Mouse (Mus musculus): Measurements from ENCODE around the gene Sult1a1.
A peak's percentile ranks its signal among the peaks of the same experiment; 100 is the strongest.

Sult1a1 gene

DNA sequence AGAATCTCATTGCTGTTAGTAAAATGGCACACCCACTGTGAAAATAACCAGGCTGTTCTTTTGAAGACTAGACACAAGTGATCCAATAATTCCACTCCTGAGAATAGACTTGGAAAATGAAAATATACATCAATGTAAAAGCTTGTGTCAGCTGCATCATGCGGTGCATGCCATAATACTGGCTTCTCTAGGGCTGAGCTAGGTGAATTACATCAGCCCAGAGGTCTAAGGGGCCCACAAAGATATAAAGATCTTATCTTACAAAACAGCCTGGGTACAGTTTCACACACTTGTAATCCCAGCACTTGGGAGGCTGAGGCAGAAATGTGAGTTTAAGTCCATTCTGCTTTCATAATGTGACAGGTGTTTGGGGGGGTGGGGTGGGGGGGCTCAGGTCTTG, 18.7 kb downstream of the Sult1a1 start:
- no peak for DNase-seq

DNA sequence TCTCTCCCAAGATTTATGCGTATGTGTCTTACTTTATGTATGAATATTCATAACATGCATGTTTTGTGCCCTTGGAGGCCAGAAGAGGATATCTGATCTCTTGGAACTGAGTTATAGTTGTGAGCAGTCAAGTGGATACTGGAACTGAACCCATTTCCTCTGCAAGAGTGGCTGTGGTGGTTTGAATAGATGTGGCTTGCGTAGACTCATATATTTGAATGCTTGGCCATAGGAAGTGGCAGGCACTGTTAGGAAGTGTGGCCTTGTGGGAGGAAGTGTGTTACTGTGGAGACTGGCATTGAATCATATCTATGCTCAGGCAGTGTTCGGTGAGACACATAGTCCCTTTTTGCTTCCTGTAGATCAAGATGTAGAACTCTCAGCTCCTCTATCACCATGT, 20.5 kb downstream of the Sult1a1 start:
- no peak for DNase-seq

DNA sequence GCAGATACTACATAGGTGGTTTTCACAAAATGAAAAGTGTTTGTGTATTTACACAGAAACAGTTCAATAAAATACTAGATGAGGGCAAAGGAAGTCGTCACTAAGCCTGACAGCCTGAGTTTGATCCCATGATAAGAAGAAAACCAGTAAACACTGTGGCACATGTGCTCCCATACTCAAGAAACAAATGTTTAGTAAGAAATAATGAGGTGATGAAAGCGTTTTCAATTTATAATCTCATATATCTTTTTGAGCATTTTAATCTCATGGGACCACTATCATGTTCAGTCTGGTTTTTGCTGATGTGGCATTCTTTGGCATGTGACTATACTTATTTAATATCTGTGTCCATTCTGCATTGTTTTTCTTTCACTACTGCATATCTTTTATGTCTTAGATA, 22.2 kb downstream of the Sult1a1 start:
- DNase-seq: no peak

DNA sequence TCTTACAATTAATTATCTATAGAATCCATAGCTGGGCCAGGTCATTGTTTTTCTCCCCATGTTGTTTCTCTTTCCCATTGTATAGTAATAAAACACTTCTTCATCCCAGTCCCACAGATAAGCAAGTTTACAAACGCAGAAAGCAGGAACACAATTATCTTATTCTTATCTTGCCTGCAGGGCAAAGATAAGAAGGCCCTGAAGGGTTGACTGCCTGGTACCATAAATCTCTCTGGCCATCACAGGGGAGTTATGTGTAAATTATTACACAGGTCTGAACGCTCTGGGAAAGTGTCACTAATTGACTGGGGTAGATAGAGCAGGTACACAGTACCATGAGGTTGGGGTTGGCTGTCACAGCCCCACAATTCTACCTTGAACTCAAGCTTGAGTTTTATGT, 25.4 kb downstream of the Sult1a1 start:
- no peak for DNase-seq

- peak; percentile 96 to 97 for DNase-seq
Observed at GRCm38 (mm10) chr7:126649231-126650051, 26.8 kb downstream of the Sult1a1 start, which contains the start of gene Sgf29. Gene Sgf29, plus strand, starts transcription at chr7:126649309.

DNA sequence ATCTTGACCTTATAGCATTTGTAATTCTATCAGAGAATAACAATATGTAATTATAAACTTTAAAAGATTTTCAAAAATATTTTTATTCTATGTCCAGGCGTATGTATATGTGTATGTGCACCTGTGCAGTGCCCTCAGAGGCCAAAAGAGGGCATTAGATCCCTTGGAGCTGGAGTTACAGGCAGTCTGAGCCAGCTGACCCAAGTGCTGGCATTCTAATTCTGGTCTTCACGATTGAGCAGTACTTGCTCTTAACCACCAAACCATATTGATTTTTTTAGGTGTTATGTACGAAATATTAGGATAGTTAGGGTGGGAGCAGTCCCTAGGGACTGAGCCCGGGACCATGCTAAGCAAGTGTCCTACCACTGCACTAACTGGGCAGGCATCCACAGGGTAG, 27.7 kb downstream of the Sult1a1 start:
- peak; percentile 21 to 45 for DNase-seq

GRCm38 (mm10) chr7:126645708-126646107, 30.5 kb downstream of the Sult1a1 start:
- no peak for DNase-seq

DNA sequence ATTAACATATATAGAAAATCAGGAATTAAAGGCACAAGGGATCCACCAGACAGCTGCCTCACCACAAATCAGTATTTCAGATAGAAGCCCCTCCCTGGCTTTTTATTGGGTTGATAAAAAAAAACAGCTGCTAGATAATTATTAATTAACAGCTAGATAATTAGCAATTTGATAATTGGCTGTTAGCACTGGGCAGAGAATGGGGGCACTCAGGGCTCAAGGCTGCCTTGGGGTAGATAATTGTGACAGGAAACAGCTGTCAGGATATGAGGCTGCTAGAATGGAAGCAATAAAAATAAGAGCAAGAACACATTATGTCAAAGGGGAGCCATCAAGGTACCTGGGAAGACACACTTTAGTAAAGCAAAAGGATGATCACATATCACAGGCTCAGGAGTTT, 31.3 kb downstream of the Sult1a1 start:
- no peak for DNase-seq

- no peak for DNase-seq
Observed at GRCm38 (mm10) chr7:126644345-126644744, 31.9 kb downstream of the Sult1a1 start.

- peak; percentile 63 to 65 for DNase-seq
Observed at GRCm38 (mm10) chr7:126643244-126643617, 33.0 kb downstream of the Sult1a1 start.

DNA sequence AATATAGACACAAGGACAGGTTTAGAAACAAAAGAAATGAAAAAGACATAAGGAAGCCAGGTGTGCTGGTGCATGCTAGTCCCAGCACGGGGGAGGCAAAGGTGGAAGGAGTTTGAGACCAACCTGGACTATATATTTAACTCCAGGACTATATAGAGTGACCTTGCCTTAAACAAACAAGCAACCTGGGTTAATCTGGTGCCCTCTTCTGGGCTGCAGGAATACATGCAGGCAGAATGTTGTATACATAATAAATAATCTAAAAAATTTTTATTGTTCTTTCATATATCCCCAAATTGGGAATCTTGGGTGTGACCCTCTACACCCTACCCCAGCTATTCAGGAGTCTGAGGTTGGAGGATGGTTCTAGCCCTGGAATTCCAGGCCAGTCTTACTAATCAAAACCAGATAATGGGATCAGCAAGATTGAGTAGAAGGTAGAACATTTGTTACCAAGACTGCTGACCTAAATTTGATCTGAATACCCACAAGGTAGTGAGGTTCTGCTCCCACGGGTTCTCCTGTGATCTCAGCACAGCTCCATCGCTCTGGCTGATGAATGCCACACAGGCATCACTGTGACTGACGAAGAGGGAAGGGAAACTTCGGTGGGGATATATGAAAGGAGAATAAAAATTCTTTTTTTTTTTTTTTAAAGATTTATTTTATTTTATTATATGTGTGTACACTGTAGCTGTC, 33.5 kb downstream of the Sult1a1 start:
- no peak for DNase-seq

GRCm38 (mm10) chr7:126636733-126637520, 39.3 kb downstream of the Sult1a1 start:
- DNase-seq: peak; percentile 41 to 46

DNA sequence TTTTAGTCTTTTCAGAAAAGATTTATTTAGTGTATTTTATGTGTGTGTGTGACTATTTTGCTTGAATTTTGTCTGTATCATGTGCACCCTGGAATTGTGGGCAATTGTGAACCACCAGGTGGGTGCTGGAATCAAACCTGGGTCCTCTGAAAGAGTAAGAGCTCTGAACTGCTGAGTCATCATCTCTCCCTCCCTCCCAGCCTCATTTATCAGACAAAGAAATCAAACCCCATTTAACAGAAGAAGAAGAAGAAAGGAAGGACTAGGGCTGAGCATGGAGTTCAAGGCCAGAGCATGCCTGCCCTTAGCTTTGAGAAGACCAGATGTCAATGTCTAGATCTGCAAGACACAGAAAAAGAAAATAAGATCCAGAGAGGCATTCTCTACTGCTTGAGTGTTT, 40.9 kb downstream of the Sult1a1 start:
- DNase-seq: no peak

DNA sequence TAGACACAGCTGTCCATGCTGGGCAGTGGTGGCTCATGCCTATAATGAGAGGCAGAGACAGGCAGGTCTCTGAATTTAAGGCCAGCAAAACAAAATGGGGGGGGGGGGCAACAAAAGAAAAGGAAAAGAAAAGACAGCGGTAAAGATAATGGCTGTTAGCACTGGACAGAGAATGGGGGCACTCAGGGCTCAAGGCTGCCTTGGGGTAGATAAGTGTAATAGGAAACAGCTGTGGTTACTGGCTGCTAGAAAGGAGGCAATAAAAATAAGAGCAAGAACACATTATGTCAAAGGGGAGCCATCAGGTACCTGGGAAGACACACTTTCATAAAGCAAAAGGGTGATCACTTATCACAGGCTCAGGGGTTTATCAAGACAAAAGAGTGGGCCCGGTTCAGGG, 43.8 kb downstream of the Sult1a1 start:
- DNase-seq: no peak

- no peak for DNase-seq
Observed at GRCm38 (mm10) chr7:126630824-126631518, 45.3 kb downstream of the Sult1a1 start, which contains the start of gene Nupr1. Gene Nupr1, minus strand, starts transcription at chr7:126630861.

- DNase-seq: no peak
Observed at GRCm38 (mm10) chr7:126629915-126630314, 46.3 kb downstream of the Sult1a1 start.

- no peak for DNase-seq
Observed at GRCm38 (mm10) chr7:126628111-126628510, 48.1 kb downstream of the Sult1a1 start.

GRCm38 (mm10) chr7:126625807-126626600, 50.2 kb downstream of the Sult1a1 start:
- DNase-seq: no peak

- peak in 1 of 2 experiments; percentile 30 for DNase-seq
Observed at GRCm38 (mm10) chr7:126625369-126625768, 50.9 kb downstream of the Sult1a1 start.

GRCm38 (mm10) chr7:126624774-126625173, 51.5 kb downstream of the Sult1a1 start:
- no peak for DNase-seq

DNA sequence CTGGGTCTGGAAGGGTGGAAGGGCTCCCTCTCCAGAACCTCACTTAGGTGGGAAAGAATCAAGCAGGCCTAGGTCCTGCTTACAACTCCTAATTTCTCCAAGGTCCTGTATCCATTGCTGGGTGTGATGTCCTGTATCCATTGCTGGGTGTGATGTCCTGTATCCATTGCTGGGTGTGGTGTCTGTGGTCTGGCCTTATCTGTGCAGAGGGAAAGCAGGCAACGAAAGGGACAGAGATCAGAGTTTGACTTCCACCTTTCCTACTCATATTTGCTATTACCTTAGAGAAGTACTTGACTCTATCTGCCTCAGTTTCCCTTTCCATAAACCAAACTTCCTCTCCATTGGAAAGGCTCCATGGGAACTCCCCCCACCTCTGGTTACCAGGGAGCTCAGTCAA, 52.9 kb downstream of the Sult1a1 start:
- DNase-seq: no peak

Data from cerebellum, postnatal 14 days (tissue).